Mouse (Mus musculus): ENCODE data around the gene Rapgef4.
A peak's percentile ranks its signal among the peaks of the same experiment; 100 is the strongest.

Gene Rapgef4

DNA sequence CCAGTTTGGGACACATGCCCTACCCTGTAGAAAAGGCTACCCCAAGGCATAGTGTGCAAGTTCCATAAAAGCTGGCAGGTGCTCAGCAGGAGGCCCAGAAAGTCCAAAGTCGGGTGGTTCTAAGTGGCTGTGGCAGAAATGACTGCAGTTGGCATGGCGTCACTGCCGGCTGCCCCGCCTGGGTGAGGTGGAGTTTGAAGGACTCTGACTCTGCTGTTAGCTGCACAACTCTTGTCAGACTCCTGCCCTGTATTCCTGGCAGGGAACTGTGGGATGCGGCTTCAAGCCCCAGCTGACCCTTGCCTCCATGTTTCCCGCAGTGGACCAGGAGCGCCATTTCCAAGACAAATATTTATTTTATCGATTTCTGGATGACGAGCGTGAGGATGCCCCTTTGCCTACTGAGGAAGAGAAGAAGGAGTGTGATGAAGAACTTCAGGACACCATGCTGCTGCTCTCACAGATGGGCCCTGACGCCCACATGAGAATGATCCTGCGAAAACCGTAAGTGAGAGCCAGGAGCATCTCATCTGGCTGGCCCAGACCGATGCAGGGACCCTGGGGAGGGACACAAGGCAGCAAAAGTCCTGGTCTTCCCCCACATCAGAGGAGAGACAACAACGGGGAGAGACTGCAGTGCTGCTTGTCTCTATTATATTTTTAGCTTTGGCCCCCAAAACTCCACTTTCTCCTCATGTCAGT is 198.7 kb downstream of the Rapgef4 start:
- DNase-seq (ENCODE audit: low spot score) = no peak

GRCm38 (mm10) chr2:72181443-72181842 is 200.4 kb downstream of the Rapgef4 start:
- DNase-seq (ENCODE audit: low spot score) = no peak

DNA sequence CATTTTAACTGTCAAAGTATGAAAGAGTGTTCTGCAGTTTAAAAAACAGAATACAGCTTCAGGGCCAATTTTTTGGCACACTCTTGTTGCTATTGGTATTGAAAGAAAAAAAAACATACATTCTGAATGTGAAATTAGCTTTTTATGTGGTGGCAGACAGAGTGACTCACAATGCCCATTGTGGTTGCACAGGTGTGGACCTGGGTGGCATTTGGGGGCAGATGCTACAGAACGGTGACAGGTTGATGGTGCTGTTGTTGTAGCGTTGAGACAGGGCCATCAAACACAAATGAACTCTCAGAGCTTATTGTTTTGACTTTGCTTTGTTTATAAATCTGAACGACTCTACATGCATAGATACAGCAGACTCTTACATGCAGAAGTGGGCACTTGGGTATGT is 202.7 kb downstream of the Rapgef4 start:
- DNase-seq (ENCODE audit: low spot score) = no peak

DNA sequence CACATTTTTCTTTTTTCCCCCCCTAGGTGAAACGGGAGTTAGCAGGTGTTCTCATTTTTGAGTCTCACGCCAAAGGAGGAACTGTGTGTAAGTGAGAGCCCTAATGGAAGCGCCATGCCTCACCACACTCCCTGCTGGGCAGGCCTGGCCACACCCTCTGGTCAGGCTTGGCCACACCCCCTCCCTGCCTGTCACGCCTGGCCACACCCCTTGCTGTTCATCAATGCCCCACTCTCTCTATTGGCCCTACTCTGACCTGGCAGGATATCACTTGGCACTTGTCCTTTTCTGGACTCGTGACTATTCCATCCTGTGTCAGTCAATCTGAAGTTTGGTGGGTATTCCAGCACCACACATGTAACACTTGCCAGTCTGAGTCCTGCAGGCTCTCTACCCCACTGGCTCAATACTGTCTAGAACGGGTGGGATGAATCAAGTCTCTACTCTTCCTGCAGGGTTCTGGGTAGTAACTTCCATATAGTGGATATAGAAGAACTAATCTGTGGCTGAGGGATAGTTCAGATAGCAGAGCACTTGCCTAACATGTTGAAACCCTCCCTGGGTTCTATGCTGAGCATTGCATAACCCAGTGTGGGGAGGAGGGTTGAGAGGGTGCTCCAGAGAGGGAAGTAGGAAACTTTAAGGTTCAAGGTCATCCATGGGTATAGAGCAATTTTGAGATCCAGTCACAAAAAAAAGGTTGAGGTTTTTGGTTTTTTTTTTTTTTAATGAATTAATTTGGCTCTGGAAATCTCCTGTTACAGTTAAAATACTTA is 215.3 kb downstream of the Rapgef4 start:
- DNase-seq (ENCODE audit: low spot score) = peak; percentile 21

- no peak for DNase-seq (ENCODE audit: low spot score)
Observed at GRCm38 (mm10) chr2:72197026-72197425, 216.0 kb downstream of the Rapgef4 start.

DNA sequence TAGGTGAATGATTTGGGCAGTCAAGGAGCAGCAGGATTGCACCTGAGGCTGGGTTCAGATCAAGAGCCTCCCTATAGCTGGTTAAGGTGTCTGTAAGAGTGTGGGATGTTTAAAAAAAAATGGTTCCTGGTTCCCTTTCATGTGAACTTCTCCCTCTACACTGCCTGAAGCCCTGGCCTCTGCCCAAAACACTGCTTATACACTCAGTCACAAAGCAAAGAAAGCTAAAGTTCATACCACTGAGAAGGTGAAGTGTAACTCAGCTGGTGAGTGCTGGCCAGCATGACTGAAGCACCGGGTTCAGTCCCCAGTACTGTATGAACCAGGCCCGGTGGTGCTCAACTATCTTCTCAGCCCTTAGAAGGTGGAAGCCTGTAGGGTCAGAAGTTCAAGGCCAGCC is 218.4 kb downstream of the Rapgef4 start:
- no peak for DNase-seq (ENCODE audit: low spot score)

DNA sequence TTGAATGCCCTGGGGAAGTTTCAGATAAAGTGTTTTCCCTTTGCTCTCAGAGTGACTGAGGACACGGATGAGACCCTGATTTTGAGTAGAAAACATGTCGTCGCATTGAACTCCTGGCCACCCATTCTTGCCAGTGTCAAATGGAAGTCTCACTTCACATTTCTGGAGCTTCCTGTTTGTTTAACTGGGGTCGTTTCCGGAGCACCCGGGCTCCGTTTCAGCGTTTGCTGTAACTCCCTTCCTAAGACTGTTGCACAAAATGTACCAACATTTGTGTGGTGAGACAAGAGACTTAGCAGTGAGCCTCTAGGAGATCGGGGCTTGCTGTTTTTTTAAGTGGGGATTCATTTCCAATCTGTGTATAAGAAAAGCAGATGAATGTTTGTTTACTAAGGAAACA is 220.5 kb downstream of the Rapgef4 start:
- no peak for DNase-seq (ENCODE audit: low spot score)

DNA sequence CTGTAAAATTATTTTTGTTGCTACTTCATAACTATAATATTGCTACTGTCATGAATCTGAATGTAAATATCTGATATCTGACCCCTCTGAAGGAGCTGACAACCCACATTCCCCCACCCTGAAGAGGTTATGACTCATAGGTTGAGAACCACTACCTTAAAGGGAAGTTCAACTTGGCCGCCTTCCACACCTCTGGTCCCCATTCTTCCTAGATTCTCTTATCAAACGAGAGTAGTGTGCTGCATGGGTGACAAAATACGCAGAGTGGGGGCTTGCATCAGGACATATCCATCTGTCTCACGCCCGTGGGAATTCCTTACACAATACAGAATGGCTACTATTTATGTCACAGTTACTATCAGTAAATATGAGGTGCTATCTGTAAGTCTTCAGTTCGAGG is 221.2 kb downstream of the Rapgef4 start:
- DNase-seq (ENCODE audit: low spot score) = no peak

GRCm38 (mm10) chr2:72203609-72204008 is 222.6 kb downstream of the Rapgef4 start:
- DNase-seq (ENCODE audit: low spot score) = peak; percentile 47

GRCm38 (mm10) chr2:72205869-72206268 is 224.8 kb downstream of the Rapgef4 start:
- DNase-seq (ENCODE audit: low spot score) = no peak

- no peak for DNase-seq (ENCODE audit: low spot score)
Observed at GRCm38 (mm10) chr2:72206530-72207248, 225.6 kb downstream of the Rapgef4 start.

DNA sequence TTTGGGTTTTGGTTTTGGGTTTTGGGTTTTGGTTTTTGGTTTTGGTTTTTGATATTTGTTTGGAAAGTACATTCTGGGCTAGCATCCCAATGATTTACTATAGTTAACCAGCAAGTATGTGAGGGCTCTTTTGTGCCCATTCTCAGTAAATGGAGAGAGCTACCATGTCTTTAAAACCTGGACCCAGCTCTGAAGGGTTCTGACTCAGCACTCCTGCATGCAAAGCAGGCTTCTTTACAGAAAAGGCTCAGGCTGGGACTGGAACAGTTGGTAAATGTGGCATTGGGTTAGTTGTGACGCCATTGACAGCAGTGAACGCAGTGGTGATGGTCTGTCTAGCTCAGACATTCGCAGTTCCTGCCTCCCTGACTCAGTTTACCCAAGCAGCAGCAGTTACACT is 236.3 kb downstream of the Rapgef4 start:
- no peak for DNase-seq (ENCODE audit: low spot score)

- DNase-seq (ENCODE audit: low spot score) = no peak
Observed at GRCm38 (mm10) chr2:72219921-72220320, 238.9 kb downstream of the Rapgef4 start.

GRCm38 (mm10) chr2:72221283-72221682 is 240.2 kb downstream of the Rapgef4 start:
- DNase-seq (ENCODE audit: low spot score) = no peak

DNA sequence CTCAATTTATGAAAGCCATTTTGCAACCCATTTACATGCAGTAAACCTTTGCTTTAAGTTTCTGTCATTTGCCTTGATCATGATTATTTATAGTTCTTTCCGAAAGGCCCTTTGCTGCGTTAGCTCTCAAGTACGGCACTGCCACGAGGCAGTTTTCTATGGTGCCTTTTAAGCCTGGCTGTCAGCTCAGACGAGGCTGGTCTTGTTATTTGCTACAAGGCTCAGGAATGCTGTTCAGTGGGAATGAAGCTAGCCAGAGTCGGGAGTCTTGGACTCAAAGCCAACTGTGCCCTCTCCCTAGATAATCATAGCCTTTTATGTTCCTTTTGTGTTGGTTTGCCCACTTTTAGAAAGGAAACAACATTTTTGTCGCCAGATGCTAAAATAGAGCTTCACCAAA is 240.7 kb downstream of the Rapgef4 start:
- no peak for DNase-seq (ENCODE audit: low spot score)

GRCm38 (mm10) chr2:72222276-72222675 is 241.2 kb downstream of the Rapgef4 start:
- DNase-seq (ENCODE audit: low spot score) = no peak

GRCm38 (mm10) chr2:72222736-72223455 is 241.9 kb downstream of the Rapgef4 start:
- no peak for DNase-seq (ENCODE audit: low spot score)

DNA sequence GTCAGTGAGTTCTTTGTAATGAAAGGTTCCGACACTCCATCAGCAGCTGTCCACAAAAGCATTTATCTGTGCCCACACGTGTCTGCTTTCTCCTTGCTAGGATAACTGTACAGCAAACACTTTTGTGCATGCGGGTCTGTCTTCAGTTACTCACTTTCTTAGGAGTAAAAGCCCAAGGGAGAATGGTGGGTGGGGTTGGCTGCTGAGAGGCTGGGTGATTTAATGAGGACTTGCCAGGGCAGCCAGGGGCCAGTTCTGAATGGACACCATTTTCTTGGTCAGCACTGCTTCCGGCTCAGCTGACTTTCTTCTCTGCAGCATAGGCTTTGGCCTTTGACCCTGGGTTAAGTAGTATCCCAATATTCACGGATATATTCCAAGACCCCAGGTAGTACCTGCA is 242.4 kb downstream of the Rapgef4 start:
- DNase-seq (ENCODE audit: low spot score) = no peak

DNA sequence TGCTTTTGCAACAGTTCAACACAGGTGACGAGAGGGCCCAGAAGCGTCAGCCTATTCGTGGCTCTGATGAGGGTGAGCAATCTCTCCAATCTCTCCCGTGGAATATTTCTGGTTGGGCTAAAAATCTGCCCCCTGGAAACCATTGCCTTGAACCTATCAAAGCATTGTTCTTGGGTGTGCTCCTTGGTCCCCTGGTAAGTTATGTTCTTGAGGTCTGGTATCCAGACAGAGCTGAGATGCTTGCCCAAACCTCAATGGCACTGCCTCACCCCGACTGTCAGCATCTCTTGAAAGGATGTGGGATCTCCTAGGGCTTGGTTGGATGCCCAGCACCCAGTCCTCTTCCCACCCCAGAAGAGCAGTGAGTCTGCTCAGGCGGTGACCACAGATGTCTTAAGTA is 245.0 kb downstream of the Rapgef4 start:
- no peak for DNase-seq (ENCODE audit: low spot score)

DNA sequence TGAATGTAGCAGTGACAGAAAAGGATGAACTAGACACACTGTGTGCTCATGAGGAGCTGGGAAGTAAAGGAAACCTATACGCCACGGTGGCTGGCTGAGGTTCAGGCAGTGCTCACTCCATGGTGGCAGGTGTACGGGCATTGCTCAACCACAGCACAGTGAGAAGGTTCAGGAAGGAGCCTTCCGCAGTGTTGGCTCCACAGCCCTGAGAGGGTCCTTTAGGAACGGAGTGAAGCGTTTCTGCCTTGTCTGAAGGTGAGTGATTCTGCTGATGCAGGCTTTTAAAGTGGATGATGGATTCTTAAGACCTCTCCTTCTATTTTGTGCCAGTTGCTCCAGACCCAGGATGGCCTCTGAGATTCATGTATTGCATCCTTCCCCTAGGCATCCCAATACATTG is 246.4 kb downstream of the Rapgef4 start:
- no peak for DNase-seq (ENCODE audit: low spot score)

GRCm38 (mm10) chr2:72228881-72229280 is 247.8 kb downstream of the Rapgef4 start:
- DNase-seq (ENCODE audit: low spot score) = no peak

DNA sequence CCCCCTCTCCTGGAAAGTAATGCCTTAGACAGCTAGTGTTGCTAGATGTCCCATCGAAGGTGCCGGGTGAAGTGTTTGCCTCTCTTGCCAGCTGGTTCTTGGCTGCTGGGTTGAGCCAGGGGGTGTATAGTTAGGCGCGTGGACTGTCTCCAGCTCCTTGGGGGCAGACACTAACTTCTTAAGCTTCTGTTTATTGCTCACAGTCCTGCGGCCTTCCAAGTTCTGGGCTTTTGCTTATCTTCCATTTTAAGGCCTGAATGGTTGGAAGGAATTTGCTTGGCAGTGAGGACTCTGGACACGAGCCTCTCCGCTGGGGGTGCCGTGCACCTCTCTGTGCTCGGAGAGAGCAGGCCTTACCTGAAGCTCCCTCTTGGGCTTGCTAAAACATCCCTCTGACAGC is 249.5 kb downstream of the Rapgef4 start:
- DNase-seq (ENCODE audit: low spot score) = no peak
